Mouse (Mus musculus) CD4-positive, CD25-positive, alpha-beta regulatory T cell, adult 2 months (primary cell): Measurements from ENCODE around the gene Vegfb.

Source experiments
- DNase-seq: peaks from one replicate; pipeline ENCODE4 v3.0.0-alpha.2; 2012; ENCODE audit warnings: low read depth, low spot score

Gene Vegfb

GRCm38 (mm10) chr19:6941372-6942248 lies 45.8 kb downstream of the Vegfb start, which contains the start of gene Bad:
Bad (plus strand) TSS chr19:6941861.
- peak; percentile 97 for DNase-seq

DNA sequence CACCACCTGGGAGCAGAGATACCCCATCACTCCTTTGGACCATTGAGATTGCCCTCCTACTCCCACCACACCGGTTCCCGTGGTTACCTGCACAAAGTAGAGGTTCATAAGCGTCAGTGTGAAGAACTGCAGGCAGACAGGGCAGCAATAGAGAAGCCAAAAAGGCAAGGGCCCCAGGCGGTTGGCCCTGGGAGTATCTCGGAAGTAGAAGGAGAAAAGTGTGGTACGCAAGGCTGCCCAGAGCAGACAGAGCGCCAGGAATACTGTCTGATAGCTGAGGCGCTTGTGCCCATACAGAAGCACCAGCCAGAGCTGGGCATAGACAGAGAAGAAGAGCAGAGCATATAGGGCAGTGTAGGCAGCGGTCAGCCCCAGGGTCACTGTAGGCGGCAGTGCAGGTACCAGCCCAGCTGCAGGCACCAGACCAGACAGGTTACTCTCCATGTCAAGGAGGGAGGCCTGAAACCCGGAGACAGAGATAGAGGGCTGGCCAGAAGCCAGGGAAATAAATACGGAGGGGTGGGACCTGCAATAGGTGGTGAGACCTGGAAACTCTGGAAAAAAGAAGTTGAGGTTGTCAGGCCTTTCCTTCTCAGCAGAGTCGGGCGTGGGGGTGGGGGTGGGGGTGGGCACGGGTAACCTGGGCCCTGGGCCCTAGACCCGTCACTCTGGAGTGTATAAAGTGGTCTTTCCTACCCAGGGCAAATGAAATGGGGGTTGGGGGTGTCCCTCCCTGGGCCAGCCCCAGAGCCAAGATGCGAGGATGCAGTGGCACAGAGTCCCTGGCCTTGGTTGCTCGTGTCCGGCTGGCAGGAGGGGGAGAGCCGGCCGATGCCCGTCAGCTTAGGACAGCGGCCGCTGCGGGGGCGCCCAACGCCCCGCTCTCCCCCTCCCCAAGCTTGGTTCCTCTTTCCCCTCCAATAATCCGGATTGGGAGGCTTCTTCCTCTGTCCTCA lies 46.8 kb downstream of the Vegfb start:
- no peak for DNase-seq

DNA sequence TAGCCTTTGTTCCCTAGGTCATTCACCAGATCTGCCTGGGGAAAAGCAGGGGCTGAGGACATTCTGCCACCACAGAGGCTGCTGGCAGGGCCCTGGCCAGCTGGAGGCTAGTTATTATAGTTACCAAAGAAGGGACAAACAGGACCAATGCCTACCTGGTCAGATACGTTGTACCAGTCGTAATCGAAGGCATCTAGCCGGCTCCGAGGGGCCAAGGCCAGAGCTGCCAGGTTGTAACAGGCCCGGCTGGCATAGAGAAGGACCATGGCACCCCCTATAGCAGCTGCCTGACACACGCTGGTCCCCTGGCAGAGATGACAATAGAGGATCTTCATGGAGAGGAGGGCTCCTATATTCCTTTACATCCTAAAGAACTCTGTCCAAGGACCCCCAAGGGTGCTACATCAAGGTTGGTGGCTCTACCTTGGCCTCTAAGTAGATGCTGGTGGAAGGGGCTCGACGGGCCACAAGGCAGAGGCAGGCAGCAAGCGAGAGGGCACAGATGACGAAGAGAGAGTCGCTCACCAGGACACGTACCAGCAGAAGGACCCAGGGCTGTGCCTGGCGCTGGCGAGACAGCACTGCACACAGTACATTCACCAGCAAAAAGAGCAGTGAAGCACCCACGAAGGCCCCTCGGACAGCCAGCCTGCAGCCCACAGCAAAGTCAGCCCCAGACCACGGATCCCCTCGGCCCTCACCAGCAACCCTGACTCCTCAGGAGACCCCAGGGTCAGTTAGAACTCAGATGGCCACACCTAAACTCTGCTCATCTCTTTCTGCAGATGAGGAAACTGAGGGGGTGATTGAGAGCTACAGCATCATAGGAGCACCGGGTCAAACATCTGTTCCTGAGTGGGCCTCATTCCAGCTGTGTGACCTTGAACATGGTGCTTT lies 48.1 kb downstream of the Vegfb start:
- no peak for DNase-seq

DNA sequence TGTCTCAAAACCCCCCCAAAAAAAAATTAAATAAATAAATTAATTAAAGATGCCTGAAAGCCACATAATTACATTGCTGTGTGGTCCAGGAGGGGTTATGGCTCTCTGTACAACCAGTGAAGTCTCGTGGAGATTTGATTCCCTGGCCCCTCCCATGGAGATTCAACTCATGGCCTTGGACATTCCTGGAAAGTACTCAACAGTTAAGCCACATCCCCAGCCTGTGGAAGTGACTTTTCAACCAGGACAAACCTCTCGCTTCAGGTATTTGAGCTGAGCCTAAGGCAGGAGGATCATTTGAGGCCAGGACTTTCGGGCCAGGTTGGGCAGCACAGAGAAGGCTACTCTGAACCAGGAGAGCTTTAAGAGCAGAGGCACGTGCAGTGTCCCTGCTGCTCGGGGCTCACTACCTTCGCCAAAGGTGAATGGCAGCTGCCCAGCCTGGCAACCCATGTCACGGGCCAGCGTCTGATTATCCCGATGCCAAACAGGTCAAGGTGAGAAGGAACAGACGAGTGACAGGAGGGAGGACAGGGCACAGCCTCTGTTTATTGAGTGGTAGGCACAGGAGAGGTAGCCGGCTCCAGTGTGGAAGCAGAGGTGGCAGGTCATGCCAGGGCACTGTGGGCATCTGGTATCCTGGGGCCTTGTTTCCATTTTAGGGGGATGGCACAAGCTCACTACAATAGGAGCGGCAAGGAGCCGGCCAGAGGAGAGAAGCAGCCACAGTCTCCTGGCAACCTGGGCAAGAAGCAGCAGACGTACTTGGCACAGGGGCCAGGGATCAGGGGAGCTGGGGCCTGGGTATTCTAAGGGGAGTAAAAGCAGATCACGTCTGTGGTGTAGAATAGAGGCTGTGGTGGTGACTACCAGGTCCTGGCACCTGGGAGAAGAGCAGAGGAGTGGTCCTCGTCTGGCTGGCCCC lies 49.6 kb downstream of the Vegfb start:
- DNase-seq: no peak

DNA sequence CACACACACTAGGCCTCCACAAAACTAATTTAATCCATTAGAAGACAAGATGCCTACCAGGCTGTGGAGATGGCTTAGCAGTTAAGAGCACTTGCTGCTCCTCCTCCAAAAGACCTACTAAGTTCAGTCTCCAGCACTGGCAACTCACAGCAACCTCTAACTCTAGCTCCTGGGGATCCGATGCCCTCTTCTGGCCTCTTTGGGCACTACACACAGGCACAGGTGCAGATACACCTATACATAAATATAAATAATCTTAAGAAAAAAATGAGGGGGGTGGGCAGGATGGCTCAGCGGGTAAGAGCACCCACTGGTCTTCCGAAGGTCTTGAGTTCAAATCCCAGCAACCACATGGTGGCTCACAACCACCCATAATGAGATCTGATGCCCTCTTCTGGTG lies 51.2 kb downstream of the Vegfb start:
- DNase-seq: peak; percentile 61

- DNase-seq: no peak
Measured at GRCm38 (mm10) chr19:6934195-6934977, 53.1 kb downstream of the Vegfb start, which contains the start of gene Kcnk4. Kcnk4 (minus strand) TSS chr19:6934515.

- DNase-seq: peak; percentile 40
Measured at GRCm38 (mm10) chr19:6933436-6934194, 53.8 kb downstream of the Vegfb start.

DNA sequence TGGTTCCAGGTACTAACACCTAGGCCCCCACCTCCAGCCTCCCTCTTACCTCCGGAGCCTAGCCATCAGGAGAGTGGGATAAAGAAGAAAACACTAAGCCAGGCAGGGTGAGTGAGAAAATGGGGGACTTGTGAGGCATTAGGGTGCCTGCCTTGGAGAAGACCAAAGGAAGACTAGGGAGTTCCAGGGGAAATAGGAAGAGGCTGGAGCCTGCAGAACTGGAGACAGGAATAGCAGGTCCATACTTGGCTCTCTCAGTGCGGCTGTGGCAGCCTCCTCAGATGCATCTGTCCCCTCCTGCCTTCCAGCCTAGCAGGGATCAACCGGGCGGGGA lies 54.4 kb downstream of the Vegfb start:
- no peak for DNase-seq
